Comparison of ENCODE assay signal across 8 mouse cellular contexts in genomic region chr10:7333077-7333747, GRCm38 (mm10).
DNase-seq lines count a peak whose midpoint lies in the region; ATAC-seq lines count a peak whose summit lies in the region.

No protein-coding gene starts in this region.

- no peak overlapping the region for H3K9ac ChIP-seq in hindbrain, embryonic 14.5 days

- WGBS in hindbrain, embryonic 14.5 days: 41% methylated on average over 11 of the region's 11 CpGs

- H3K27ac ChIP-seq in hindbrain, embryonic 14.5 days: no peak overlapping the region

- DNase-seq in R1 (ENCODE audit: low read depth, low spot score): peak; percentile 91
- DNase-seq in cerebellum, adult 9-10 months: peak; percentile 93
- DNase-seq in frontal cortex, postnatal 10 days (ENCODE audit: low spot score in 2 of 2): peak; percentile 22 to 65
- peak; percentile 95 for DNase-seq in hindbrain, embryonic 14.5 days (ENCODE audit: low spot score)
- DNase-seq in layer of hippocampus, postnatal 14 days (ENCODE audit: low spot score in 2 of 2): peak; percentile 56 to 71
- DNase-seq in lung, postnatal 14 days: peak; percentile 78
- peak; percentile 78 to 79 for DNase-seq in right cerebral cortex, adult 2 months (ENCODE audit: low spot score in 2 of 2)
- DNase-seq in urinary bladder, postnatal 4 days (ENCODE audit: low spot score in 2 of 2): peak; percentile 41 to 74

- H3K9me3 ChIP-seq in hindbrain, embryonic 14.5 days (ENCODE audit: control insufficient read depth, low read length): no peaks in the 10 kb centered on the region

- peak; percentile 95 for ATAC-seq in hindbrain, embryonic 14.5 days (ENCODE audit: low FRiP score)

- no peak overlapping the region; the same call in 1 of the 2 replicates for H3K4me2 ChIP-seq in hindbrain, embryonic 14.5 days (replicated peaks)

- H3K4me1 ChIP-seq in hindbrain, embryonic 14.5 days (replicated peaks; ENCODE audit: control insufficient read depth, insufficient read depth, low read length): no peaks in the 10 kb centered on the region

- H3K36me3 ChIP-seq in hindbrain, embryonic 14.5 days (replicated peaks; ENCODE audit: control insufficient read depth, insufficient read depth): no peaks in the 10 kb centered on the region

- no peak overlapping the region for H3K4me3 ChIP-seq in hindbrain, embryonic 14.5 days (replicated peaks; ENCODE audit: low read length)

- no peaks in the 10 kb centered on the region for H3K27me3 ChIP-seq in hindbrain, embryonic 14.5 days (ENCODE audit: control insufficient read depth, insufficient read depth, low read length)

Comparison
In these comparisons a context has a peak if more than half of its experiments do, and no peak if none do; other contexts are left out.
1. DNase-seq: peak in every context shown above with its lines; median percentile 95 in hindbrain, embryonic 14.5 days; 93 in cerebellum, adult 9-10 months; 91 in R1; 78 in right cerebral cortex, adult 2 months; 78 in lung, postnatal 14 days; 64 in layer of hippocampus, postnatal 14 days; 58 in urinary bladder, postnatal 4 days; 44 in frontal cortex, postnatal 10 days.